Mouse (Mus musculus) forebrain, postnatal 0 days (tissue): ENCODE data around the gene Rac1. TPM values are rescaled to one million over a fixed set of nuclear protein-coding genes. Genes with fewer than 3 reads are reported as not detected.
A peak's percentile ranks its signal among the peaks of the same experiment; 100 is the strongest.

Experiments
- ATAC-seq: fragments of 200-750 bp; cut with Nextera tagmentation; 2 replicates; pipeline ENCODE4 v1.8.0; 2017; ENCODE audit warnings: mild to moderate bottlenecking, moderate library complexity
- DNase-seq: peaks from one replicate; pipeline ENCODE4 v3.0.0-alpha.2; 2015
- H3K27ac ChIP-seq: fragments of 300-500 bp; sonication (generic); 2 replicates; pipeline ENCODE4 v1.5.1; 2014; ENCODE audit warnings: low read depth, mild to moderate bottlenecking, antibody characterized with exemption, low read length, moderate library complexity, mixed read lengths
- H3K27me3 ChIP-seq: fragments of 300-500 bp; sonication (generic); 2 replicates; pipeline ENCODE4 v1.6.1; 2014; ENCODE audit warnings: mild to moderate bottlenecking, low read length, mixed read lengths; ENCODE audit not compliant: insufficient read depth
- H3K36me3 ChIP-seq: fragments of 300-500 bp; sonication (generic); 2 replicates; pipeline ENCODE4 v1.6.1; 2014; ENCODE audit warnings: mild to moderate bottlenecking, moderate library complexity; ENCODE audit not compliant: insufficient read depth
- H3K4me1 ChIP-seq: fragments of 300-500 bp; sonication (generic); 2 replicates; pipeline ENCODE4 v1.6.1; 2014; ENCODE audit warnings: antibody characterized with exemption; ENCODE audit not compliant: insufficient read depth
- H3K4me2 ChIP-seq: fragments of 300-500 bp; sonication (generic); 2 replicates; pipeline ENCODE4 v1.6.1; 2014; ENCODE audit warnings: low read depth, mild to moderate bottlenecking, moderate library complexity
- H3K4me3 ChIP-seq: fragments of 300-500 bp; sonication (generic); 2 replicates; pipeline ENCODE4 v1.5.1; 2014; ENCODE audit warnings: low read depth, low read length, mixed read lengths
- H3K9ac ChIP-seq: fragments of 300-500 bp; sonication (generic); 2 replicates; pipeline ENCODE4 v1.6.1; 2014; ENCODE audit warnings: mild to moderate bottlenecking
- H3K9me3 ChIP-seq: fragments of 300-500 bp; sonication (generic); 2 replicates; pipeline ENCODE4 v1.6.1; 2016; ENCODE audit warnings: low read length
- CTCF ChIP-seq: sonication (generic); IDR thresholded peaks from 2 replicates; pipeline ENCODE4 v1.5.1; 2016; ENCODE audit warnings: antibody characterized with exemption, control low read depth, low read depth
- WGBS: fragments of 180-500 bp; shearing (Covaris S2); extraction: QIAGEN DNeasy Blood & Tissue Kit; methylation state at CpG from one replicate; pipeline ENCODE4 v1.1.7; 2014; 5-methylcytosine and 5-hydroxymethylcytosine counted together
- polyA plus RNA-seq: library from polyadenylated mRNA; unstranded; fragments of >200 nt; fragmentation: Nextera tagmentation; extraction: Ambion mirVana; gene quantifications from 2 replicates; pipeline ENCODE4 v1.2.1, GENCODE M21; 2015
- total RNA-seq: library from RNA; depleted of rRNA; stranded (reverse); fragments of >200 nt; gene quantifications from 2 replicates; pipeline ENCODE4 v1.2.3, GENCODE M21; 2014; rRNA removed

Gene Rac1
- total and polyA plus RNA-seq, 2 experiments from 2014 or later, result 197 to 501 TPM

DNA sequence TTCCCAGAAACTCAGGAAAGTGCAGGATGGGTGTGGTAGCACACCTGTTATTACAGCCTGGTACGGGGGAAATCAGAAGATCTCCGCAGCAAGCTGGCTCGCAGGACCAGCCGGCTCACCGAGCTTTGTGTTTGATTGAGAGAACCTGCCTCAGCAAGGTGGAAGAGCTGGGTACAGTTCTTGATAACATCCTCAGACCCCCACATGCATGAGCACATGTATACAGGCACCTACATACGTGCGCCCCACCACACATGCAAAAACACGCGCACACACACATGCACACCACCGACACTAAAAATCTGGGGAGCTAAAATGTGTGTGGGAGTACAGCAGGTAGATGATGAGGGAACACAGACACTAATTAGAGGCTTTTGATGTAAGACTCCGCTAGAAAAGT is 64.2 kb downstream of the Rac1 start:
- Histone ChIP-seq H3K9me3 (no peaks in the 10 kb centered on the region), H3K4me1 (0 out of 2 replicates have a peak, but pooled peaks cover 4% of the 10 kb centered on the region), H3K27me3 (no peaks in the 10 kb centered on the region), H3K27ac (peak overlapping the region; percentile 79; the same call in 1 of the 2 replicates), H3K4me3 (peak overlapping the region; percentile 58), H3K4me2 (peak overlapping the region; percentile 75), H3K36me3 (peaks cover 18% of the 10 kb centered on the region), H3K9ac (peak overlapping the region; percentile 59)
- 81% methylated on average over 11 of the region's 11 CpGs for WGBS
- no peak for DNase-seq
- no peak for TF ChIP-seq CTCF
- no peak for ATAC-seq

Other genes with a start within 250 kb of the Rac1 start
- gene Zfp853, start 234.4 kb downstream of the Rac1 start, total RNA-seq, result 9.8 and 16.5 TPM in 2 replicates
- gene Zfp853, start 234.4 kb downstream of the Rac1 start, polyA plus RNA-seq, result 0.18 and 0.23 TPM in 2 replicates
- gene E130309D02Rik, start 212.7 kb downstream of the Rac1 start, total RNA-seq, result 40.9 and 44.7 TPM in 2 replicates
- 27.7 and 29.2 TPM in 2 replicates for gene E130309D02Rik, start 212.7 kb downstream of the Rac1 start, polyA plus RNA-seq
- 45.1 and 62.6 TPM in 2 replicates for gene Zdhhc4, start 198.8 kb downstream of the Rac1 start, total RNA-seq
- 94.0 and 97.3 TPM in 2 replicates for gene Zdhhc4, start 198.8 kb downstream of the Rac1 start, polyA plus RNA-seq
- 1.8 TPM in 2 replicates for gene Grid2ip, start 170.7 kb downstream of the Rac1 start, total RNA-seq
- gene Grid2ip, start 170.7 kb downstream of the Rac1 start, polyA plus RNA-seq, result 0.52 and 0.88 TPM in 2 replicates
- gene Kdelr2, start 124.2 kb downstream of the Rac1 start, total RNA-seq, result 80.5 and 80.9 TPM in 2 replicates
- gene Kdelr2, start 124.2 kb downstream of the Rac1 start, polyA plus RNA-seq, result 121 and 125 TPM in 2 replicates
- gene Daglb, start 63.5 kb downstream of the Rac1 start, total RNA-seq, result 16.5 and 21.3 TPM in 2 replicates
- 14.8 and 19.4 TPM in 2 replicates for gene Daglb, start 63.5 kb downstream of the Rac1 start, polyA plus RNA-seq
- gene Cyth3, start 94.4 kb upstream of the Rac1 start, total RNA-seq, result 63.4 and 72.4 TPM in 2 replicates
- gene Cyth3, start 94.4 kb upstream of the Rac1 start, polyA plus RNA-seq, result 42.5 and 44.3 TPM in 2 replicates
- 21.3 and 25.1 TPM in 2 replicates for gene Usp42, start 204.2 kb upstream of the Rac1 start, total RNA-seq
- gene Usp42, start 204.2 kb upstream of the Rac1 start, polyA plus RNA-seq, result 10.7 and 16.8 TPM in 2 replicates